Mouse (Mus musculus): ENCODE results near the gene Herc1.

- no peak for TF ChIP-seq POLR2A (IDR thresholded peaks at IDR 0.05; ENCODE audit: borderline replicate concordance, insufficient read depth, low read length)
- TF ChIP-seq CTCF (IDR thresholded peaks at IDR 0.05; ENCODE audit: borderline replicate concordance, insufficient read depth, low read depth, low read length), result no peak
Measured at GRCm38 (mm10) chr9:66504518-66504917, 154.3 kb downstream of the Herc1 start.

Measured in cerebellum, adult 2 months (tissue).